Mouse (Mus musculus) kidney, embryonic 14.5 days (tissue): ENCODE data around the gene Pacs2. TPM values are rescaled to one million over a fixed set of nuclear protein-coding genes. Genes with fewer than 3 reads are reported as not detected.
A peak's percentile ranks its signal among the peaks of the same experiment; 100 is the strongest.

Source experiments
- ATAC-seq: fragments of 200-750 bp; cut with Nextera tagmentation; 2 replicates; pipeline ENCODE4 v1.8.0; 2017; ENCODE audit warnings: moderate number of reproducible peaks, mild to moderate bottlenecking, moderate TSS enrichment, moderate library complexity; ENCODE audit not compliant: low FRiP score, low TSS enrichment
- H3K27ac ChIP-seq: fragments of 300-500 bp; sonication (generic); 2 replicates; pipeline ENCODE4 v1.5.1; 2014; ENCODE audit warnings: low read depth, mild to moderate bottlenecking, low read length, moderate library complexity, mixed read lengths
- H3K27me3 ChIP-seq: fragments of 300-500 bp; sonication (generic); 2 replicates; pipeline ENCODE4 v1.6.1; 2014; ENCODE audit warnings: mild to moderate bottlenecking, low read length; ENCODE audit not compliant: control insufficient read depth, insufficient read depth
- H3K36me3 ChIP-seq: fragments of 300-500 bp; sonication (generic); 2 replicates; pipeline ENCODE4 v1.6.1; 2014; ENCODE audit warnings: low read length, mixed read lengths; ENCODE audit not compliant: control insufficient read depth, insufficient read depth
- H3K4me1 ChIP-seq: fragments of 300-500 bp; sonication (generic); 2 replicates; pipeline ENCODE4 v1.6.1; 2014; ENCODE audit warnings: low read length, mixed read lengths; ENCODE audit not compliant: control insufficient read depth, insufficient read depth
- H3K4me2 ChIP-seq: fragments of 300-500 bp; sonication (generic); replicated peaks from 2 replicates; pipeline ENCODE4 v1.6.1; 2014; ENCODE audit warnings: low read depth, mild to moderate bottlenecking, low read length
- H3K4me3 ChIP-seq: fragments of 300-500 bp; sonication (generic); 2 replicates; pipeline ENCODE4 v1.5.1; 2014; ENCODE audit warnings: mild to moderate bottlenecking, low read length
- H3K9ac ChIP-seq: fragments of 300-500 bp; sonication (generic); 2 replicates; pipeline ENCODE4 v1.6.1; 2014; ENCODE audit warnings: low read depth, mild to moderate bottlenecking, low read length, moderate library complexity
- H3K9me3 ChIP-seq: fragments of 300-500 bp; sonication (generic); 2 replicates; pipeline ENCODE4 v1.6.1; 2016; ENCODE audit warnings: low read length; ENCODE audit not compliant: control insufficient read depth
- WGBS: fragments of 180-500 bp; shearing (Covaris S2); extraction: QIAGEN DNeasy Blood & Tissue Kit; methylation state at CpG from one replicate; pipeline ENCODE4 v1.1.7; 2014; 5-methylcytosine and 5-hydroxymethylcytosine counted together
- polyA plus RNA-seq: library from polyadenylated mRNA; unstranded; fragments of >200 nt; fragmentation: Nextera tagmentation; extraction: Ambion mirVana; gene quantifications from 2 replicates; pipeline ENCODE4 v1.2.1, GENCODE M21; 2014

The Pacs2 gene
- polyA plus RNA-seq, 1 experiment from 2014 or later = 14.6 TPM

DNA sequence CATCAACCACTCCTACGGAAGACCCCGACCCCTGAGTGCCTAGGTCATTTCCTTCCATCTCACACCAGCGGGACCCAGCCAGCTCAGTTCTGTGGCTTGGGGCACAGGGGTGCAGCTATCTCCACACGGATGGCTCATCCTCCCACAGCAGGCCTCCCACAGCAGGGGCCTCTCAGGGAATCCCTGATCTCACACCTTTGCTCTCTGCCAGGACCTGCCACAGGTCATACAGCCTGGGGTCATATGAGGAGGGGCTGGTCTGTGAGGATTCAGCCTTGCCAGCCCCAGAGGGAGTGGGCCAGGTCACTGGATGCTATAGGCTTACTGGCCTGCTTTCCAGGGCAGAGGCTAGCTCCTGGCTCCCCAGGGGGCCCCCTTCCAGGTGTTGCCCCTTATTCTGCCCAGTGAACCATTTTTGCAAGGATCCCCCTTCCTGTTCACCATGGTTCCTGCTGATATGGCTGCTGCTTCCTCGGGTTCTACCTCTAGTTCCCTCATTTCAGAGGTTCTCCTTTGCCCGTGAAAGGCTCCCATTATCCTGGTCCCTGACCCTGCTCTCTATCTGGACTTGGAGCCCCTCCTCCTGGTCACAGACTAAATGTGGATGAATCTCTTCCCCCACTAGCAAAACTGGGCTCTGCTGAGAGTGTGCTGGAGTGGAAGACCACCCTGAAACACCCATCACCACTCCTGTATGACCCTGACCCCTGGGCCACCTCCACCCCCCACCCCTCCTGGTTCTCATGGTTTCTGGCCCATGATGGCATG is 85.3 kb downstream of the Pacs2 start:
- peak overlapping the region; percentile 99 for H3K9ac ChIP-seq
- WGBS = 18% methylated on average over 6 of the region's 6 CpGs
- no peaks in the 10 kb centered on the region for H3K27me3 ChIP-seq
- H3K4me1 ChIP-seq = peaks cover 28% of the 10 kb centered on the region
- H3K9me3 ChIP-seq = no peaks in the 10 kb centered on the region
- H3K4me3 ChIP-seq = peak overlapping the region; percentile 99
- H3K36me3 ChIP-seq = 0 out of 2 replicates have a peak, but pooled peaks cover 4% of the 10 kb centered on the region
- no peak for ATAC-seq
- no peak overlapping the region for H3K27ac ChIP-seq
- peak overlapping the region; percentile 69 for H3K4me2 ChIP-seq

GRCm38 (mm10) chr12:113100448-113101076 is 86.3 kb downstream of the Pacs2 start:
- Histone ChIP-seq H3K36me3 (0 out of 2 replicates have a peak, but pooled peaks cover 4% of the 10 kb centered on the region), H3K27me3 (no peaks in the 10 kb centered on the region), H3K4me1 (peaks cover 28% of the 10 kb centered on the region), H3K9ac (0 out of 2 replicates have a peak overlapping the region, but pooled peaks have one; percentile 4), H3K4me3 (no peak overlapping the region), H3K4me2 (no peak overlapping the region), H3K27ac (no peak overlapping the region), H3K9me3 (peaks cover 2% of the 10 kb centered on the region; the same call in 1 of the 2 replicates)
- 82% methylated on average over 5 of the region's 5 CpGs for WGBS
- ATAC-seq = no peak

DNA sequence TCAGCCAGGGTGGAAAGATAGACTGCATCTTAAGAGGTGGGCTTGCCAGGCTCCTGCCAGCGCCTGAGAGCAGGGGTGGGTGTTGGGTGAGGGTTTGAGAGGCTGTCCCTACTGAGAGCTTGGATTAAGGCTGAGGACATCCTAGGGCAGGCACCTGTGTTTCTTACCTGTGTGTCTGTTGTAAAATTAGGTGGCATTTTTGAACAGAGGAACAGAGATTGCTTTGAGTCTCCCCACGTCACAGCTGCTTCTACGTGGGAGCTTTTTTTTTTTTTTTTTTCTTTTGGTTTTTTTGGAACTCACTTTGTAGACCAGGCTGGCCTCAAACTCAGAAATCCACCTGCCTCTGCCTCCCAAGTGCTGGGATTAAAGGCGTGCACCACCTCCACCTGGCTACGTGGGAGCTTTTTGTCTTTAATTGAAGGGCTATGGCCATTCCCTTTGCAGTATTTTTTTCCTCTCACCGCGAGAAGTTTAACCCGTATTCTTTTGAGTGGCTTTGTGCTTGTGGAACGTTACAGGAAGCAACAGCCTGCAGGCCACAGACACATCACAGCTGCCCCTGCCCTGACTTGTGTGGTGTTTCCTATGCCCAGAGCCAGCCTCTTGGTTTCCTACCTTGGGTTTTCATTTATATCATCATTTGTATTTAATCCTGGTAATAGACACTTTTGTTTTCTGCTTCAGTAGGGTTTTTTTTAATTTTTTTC is 87.1 kb downstream of the Pacs2 start:
- Histone ChIP-seq H3K27ac (no peak overlapping the region), H3K4me1 (peaks cover 28% of the 10 kb centered on the region), H3K9ac (0 out of 2 replicates have a peak overlapping the region, but pooled peaks have one; percentile 4), H3K4me3 (no peak overlapping the region), H3K4me2 (no peak overlapping the region), H3K9me3 (peaks cover 5% of the 10 kb centered on the region; the same call in 1 of the 2 replicates), H3K36me3 (0 out of 2 replicates have a peak, but pooled peaks cover 4% of the 10 kb centered on the region), H3K27me3 (no peaks in the 10 kb centered on the region)
- WGBS = 84% methylated on average over 9 of the region's 9 CpGs
- ATAC-seq = no peak

GRCm38 (mm10) chr12:113102461-113102860 is 88.2 kb downstream of the Pacs2 start:
- Histone ChIP-seq H3K4me1 (peaks cover 26% of the 10 kb centered on the region), H3K27me3 (no peaks in the 10 kb centered on the region), H3K36me3 (0 out of 2 replicates have a peak, but pooled peaks cover 4% of the 10 kb centered on the region), H3K9ac (no peak overlapping the region), H3K4me2 (no peak overlapping the region), H3K9me3 (peaks cover 5% of the 10 kb centered on the region; the same call in 1 of the 2 replicates), H3K4me3 (no peak overlapping the region), H3K27ac (no peak overlapping the region)
- WGBS = 63% methylated on average over 6 of the region's 6 CpGs
- no peak for ATAC-seq

GRCm38 (mm10) chr12:113103846-113104451 is 89.6 kb downstream of the Pacs2 start:
- Histone ChIP-seq H3K36me3 (0 out of 2 replicates have a peak, but pooled peaks cover 7% of the 10 kb centered on the region), H3K27me3 (no peaks in the 10 kb centered on the region), H3K4me1 (peaks cover 27% of the 10 kb centered on the region), H3K4me2 (no peak overlapping the region), H3K9me3 (peaks cover 5% of the 10 kb centered on the region; the same call in 1 of the 2 replicates), H3K4me3 (no peak overlapping the region), H3K9ac (no peak overlapping the region), H3K27ac (no peak overlapping the region)
- WGBS = 87% methylated on average over 8 of the region's 8 CpGs
- ATAC-seq = 0 out of 2 replicates have a peak, but pooled peaks have one; percentile 8

DNA sequence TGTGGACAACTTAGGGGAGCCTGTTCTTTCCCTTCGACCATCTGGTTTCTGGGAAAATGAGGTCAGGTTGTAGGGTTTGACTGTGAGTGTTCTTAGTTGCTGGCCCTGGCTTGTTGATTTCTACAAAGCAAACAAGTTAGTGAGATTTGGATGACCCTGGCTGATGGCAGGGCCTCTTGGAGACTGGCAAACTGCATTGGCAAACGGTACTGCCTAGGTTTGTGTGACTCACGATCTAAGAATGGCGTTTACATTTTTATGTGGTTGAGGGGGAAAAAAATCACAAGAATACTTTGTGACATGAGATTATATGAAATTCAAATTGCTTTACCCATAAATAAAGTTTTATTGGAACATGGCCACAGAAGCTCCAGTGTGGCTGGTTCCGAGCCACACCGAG is 92.1 kb downstream of the Pacs2 start:
- H3K27ac ChIP-seq = no peak overlapping the region
- H3K9ac ChIP-seq = no peak overlapping the region
- H3K36me3 ChIP-seq = 0 out of 2 replicates have a peak, but pooled peaks cover 6% of the 10 kb centered on the region
- no peak overlapping the region for H3K4me3 ChIP-seq
- ATAC-seq = no peak
- H3K4me2 ChIP-seq = no peak overlapping the region
- H3K9me3 ChIP-seq = peaks cover 5% of the 10 kb centered on the region; the same call in 1 of the 2 replicates
- no peaks in the 10 kb centered on the region for H3K27me3 ChIP-seq
- 86% methylated on average over 6 of the region's 6 CpGs for WGBS
- H3K4me1 ChIP-seq = 0 out of 2 replicates have a peak, but pooled peaks cover 7% of the 10 kb centered on the region

GRCm38 (mm10) chr12:113107431-113108124 is 93.3 kb downstream of the Pacs2 start:
- no peak for ATAC-seq
- Histone ChIP-seq H3K9me3 (peaks cover 5% of the 10 kb centered on the region; the same call in 1 of the 2 replicates), H3K27ac (no peak overlapping the region), H3K4me2 (no peak overlapping the region), H3K9ac (no peak overlapping the region), H3K4me3 (no peak overlapping the region), H3K27me3 (no peaks in the 10 kb centered on the region), H3K36me3 (peaks cover 13% of the 10 kb centered on the region; the same call in 1 of the 2 replicates), H3K4me1 (0 out of 2 replicates have a peak, but pooled peaks cover 7% of the 10 kb centered on the region)
- WGBS = 82% methylated on average over 4 of the region's 4 CpGs
